Mouse (Mus musculus) c-Kit-positive CD71-positive TER-119-negative erythroid progenitor cells, embryonic 14.5 days (primary cell): ENCODE data around the gene Pmvk.

Experiments
- DNase-seq: peaks from one replicate; pipeline ENCODE4 v3.0.0-alpha.2; 2013; ENCODE audit warnings: low read depth

Gene Pmvk

GRCm38 (mm10) chr3:89454401-89455177 is at the start of gene Pmvk:
Gene Pmvk, plus strand, starts transcription at chr3:89454541.
- DNase-seq, result no peak

GRCm38 (mm10) chr3:89406887-89407286 is 47.5 kb upstream of the Pmvk start:
- DNase-seq, result no peak

- DNase-seq, result no peak
Measured at GRCm38 (mm10) chr3:89408448-89408847, 45.9 kb upstream of the Pmvk start.

GRCm38 (mm10) chr3:89409701-89410100 is 44.6 kb upstream of the Pmvk start:
- DNase-seq, result no peak

- no peak for DNase-seq
Measured at GRCm38 (mm10) chr3:89410864-89411263, 43.5 kb upstream of the Pmvk start.

- DNase-seq, result peak; percentile 100
Measured at GRCm38 (mm10) chr3:89411490-89412393, 42.6 kb upstream of the Pmvk start, which contains the start of gene Flad1. Gene Flad1, minus strand, starts transcription at chr3:89411870.

- DNase-seq, result no peak
Measured at GRCm38 (mm10) chr3:89416158-89416557, 38.2 kb upstream of the Pmvk start.

- no peak for DNase-seq
Measured at GRCm38 (mm10) chr3:89417131-89417530, 37.2 kb upstream of the Pmvk start.

- no peak for DNase-seq
Measured at GRCm38 (mm10) chr3:89417840-89418169, 36.5 kb upstream of the Pmvk start.

- peak; percentile 98 for DNase-seq
Measured at GRCm38 (mm10) chr3:89418170-89418860, 36.0 kb upstream of the Pmvk start, which contains the start of the genes Cks1b and Shc1. Gene Cks1b, minus strand, starts transcription at chr3:89418383. Gene Shc1, plus strand, starts transcription at chr3:89418443.

GRCm38 (mm10) chr3:89418861-89419250 is 35.5 kb upstream of the Pmvk start:
- DNase-seq, result no peak

GRCm38 (mm10) chr3:89419571-89419970 is 34.8 kb upstream of the Pmvk start:
- DNase-seq, result no peak

- no peak for DNase-seq
Measured at GRCm38 (mm10) chr3:89419981-89420380, 34.4 kb upstream of the Pmvk start.

- no peak for DNase-seq
Measured at GRCm38 (mm10) chr3:89420421-89420820, 33.9 kb upstream of the Pmvk start.

- peak; percentile 78 for DNase-seq
Measured at GRCm38 (mm10) chr3:89421002-89421774, 33.2 kb upstream of the Pmvk start.

- DNase-seq, result no peak
Measured at GRCm38 (mm10) chr3:89421810-89422473, 32.4 kb upstream of the Pmvk start.

- no peak for DNase-seq
Measured at GRCm38 (mm10) chr3:89422556-89423205, 31.7 kb upstream of the Pmvk start.

GRCm38 (mm10) chr3:89424416-89425140 is 29.8 kb upstream of the Pmvk start:
- DNase-seq, result no peak

- DNase-seq, result no peak
Measured at GRCm38 (mm10) chr3:89425141-89425525, 29.2 kb upstream of the Pmvk start.

GRCm38 (mm10) chr3:89425876-89426275 is 28.5 kb upstream of the Pmvk start:
- peak; percentile 88 for DNase-seq
